7 mouse cellular contexts compared by ENCODE assay signal in genomic region chr8:123318467-123318911, GRCm38 (mm10). TPM values are rescaled to one million over a fixed set of nuclear protein-coding genes. Genes with fewer than 3 reads are reported as not detected.
A peak's percentile ranks its signal among the peaks of the same experiment; 100 is the strongest.
DNase-seq lines count a peak whose midpoint lies in the region; ATAC-seq and TF ChIP-seq lines count a peak whose summit lies in the region.

Gene Fanca (minus strand): TSS chr8:123318576.

- peak; percentile 97 for ATAC-seq in intestine, postnatal 0 days
- peak; percentile 99 for ATAC-seq in midbrain, embryonic 12.5 days (ENCODE audit: low FRiP score, low read depth)

- TF ChIP-seq CTCF in intestine, postnatal 0 days (IDR thresholded peaks at IDR 0.05; ENCODE audit: low read depth) = peak; percentile 57
- TF ChIP-seq CTCF in small intestine, adult 2 months (IDR thresholded peaks at IDR 0.05; ENCODE audit: extremely low read depth, insufficient read length, insufficient replicate concordance, low read depth, low read length) = peak; percentile 48; the same call in 1 of the 2 replicates

- TF ChIP-seq POLR2A in small intestine, adult 2 months (IDR thresholded peaks at IDR 0.05; ENCODE audit: low read depth, low read length) = peak; percentile 74; the same call in 1 of the 2 replicates

- H3K4me2 ChIP-seq in intestine, postnatal 0 days (replicated peaks; ENCODE audit: low read depth) = peak within 1 kb of the TSS; percentile 90
- H3K4me2 ChIP-seq in midbrain, embryonic 12.5 days (replicated peaks) = peak within 1 kb of the TSS; percentile 76

- no peaks in the 10 kb centered on the region for H3K9me3 ChIP-seq in embryonic facial prominence, embryonic 10.5 days
- no peaks in the 10 kb centered on the region for H3K9me3 ChIP-seq in intestine, postnatal 0 days (ENCODE audit: control insufficient read depth)
- H3K9me3 ChIP-seq in midbrain, embryonic 12.5 days = no peaks in the 10 kb centered on the region

- peaks cover 20% of the 10 kb centered on the region for H3K4me1 ChIP-seq in embryonic facial prominence, embryonic 10.5 days
- H3K4me1 ChIP-seq in intestine, postnatal 0 days (replicated peaks; ENCODE audit: control insufficient read depth, insufficient read depth, low read length) = no peaks in the 10 kb centered on the region
- H3K4me1 ChIP-seq in midbrain, embryonic 12.5 days = peaks cover 16% of the 10 kb centered on the region
- H3K4me1 ChIP-seq in small intestine, adult 2 months (ENCODE audit: control insufficient read depth, insufficient read depth, insufficient read length, low read length) = no peaks in the 10 kb centered on the region

- H3K36me3 ChIP-seq in embryonic facial prominence, embryonic 10.5 days (replicated peaks) = peaks cover 17% of the 10 kb centered on the region
- no peaks in the 10 kb centered on the region for H3K36me3 ChIP-seq in intestine, postnatal 0 days (ENCODE audit: control insufficient read depth, insufficient read depth)
- no peaks in the 10 kb centered on the region for H3K36me3 ChIP-seq in midbrain, embryonic 12.5 days
- no peaks in the 10 kb centered on the region for H3K36me3 ChIP-seq in small intestine, adult 2 months (ENCODE audit: control insufficient read depth, insufficient read depth, low read length)

- H3K27me3 ChIP-seq in embryonic facial prominence, embryonic 10.5 days (replicated peaks; ENCODE audit: low read depth, poor library complexity, severe bottlenecking) = no peaks in the 10 kb centered on the region
- no peaks in the 10 kb centered on the region for H3K27me3 ChIP-seq in intestine, postnatal 0 days (replicated peaks; ENCODE audit: control insufficient read depth, insufficient read depth, low read length)
- H3K27me3 ChIP-seq in midbrain, embryonic 12.5 days = no peaks in the 10 kb centered on the region
- no peaks in the 10 kb centered on the region for H3K27me3 ChIP-seq in small intestine, adult 2 months (ENCODE audit: control insufficient read depth, insufficient read depth, low read length)

- H3K9ac ChIP-seq in intestine, postnatal 0 days (ENCODE audit: low read depth, low read length) = peak within 1 kb of the TSS; percentile 53
- peak within 1 kb of the TSS; percentile 63 for H3K9ac ChIP-seq in midbrain, embryonic 12.5 days (replicated peaks)

- H3K27ac ChIP-seq in embryonic facial prominence, embryonic 10.5 days (replicated peaks) = peak within 1 kb of the TSS; percentile 82
- peak within 1 kb of the TSS; percentile 46; the same call in 1 of the 2 replicates for H3K27ac ChIP-seq in intestine, postnatal 0 days (ENCODE audit: low read depth, low read length)
- H3K27ac ChIP-seq in midbrain, embryonic 12.5 days (replicated peaks) = 0 out of 2 replicates have a peak within 1 kb of the TSS, but pooled peaks have one; percentile 22
- H3K27ac ChIP-seq in small intestine, adult 2 months (ENCODE audit: insufficient read depth, low read depth, low read length) = peak within 1 kb of the TSS; percentile 5; the same call in 1 of the 2 replicates

- H3K4me3 ChIP-seq in embryonic facial prominence, embryonic 10.5 days = peak within 1 kb of the TSS; percentile 68
- H3K4me3 ChIP-seq in intestine, postnatal 0 days (ENCODE audit: low read depth, low read length) = peak within 1 kb of the TSS; percentile 64
- H3K4me3 ChIP-seq in midbrain, embryonic 12.5 days = peak within 1 kb of the TSS; percentile 51
- peak within 1 kb of the TSS; percentile 67 for H3K4me3 ChIP-seq in small intestine, adult 2 months (ENCODE audit: low read depth, low read length)

- WGBS in embryonic facial prominence, embryonic 10.5 days = under 1% methylated on average over 24 of the region's 24 CpGs
- under 1% methylated on average over 24 of the region's 24 CpGs for WGBS in intestine, postnatal 0 days
- WGBS in midbrain, embryonic 12.5 days = 2% methylated on average over 24 of the region's 24 CpGs
- WGBS in small intestine, adult 2 months = under 1% methylated on average over 24 of the region's 24 CpGs

- intact Hi-C loops in left cerebral cortex, postnatal 4 days (cut with DNase I) = no loop called here

- peak; percentile 97 for DNase-seq in adrenal gland, postnatal 10 days
- DNase-seq in embryonic facial prominence, embryonic 10.5 days (ENCODE audit: low spot score) = peak; percentile 98
- peak; percentile 38 for DNase-seq in gonadal fat pad, adult 2 months (ENCODE audit: low read depth)
- peak; percentile 96 for DNase-seq in left cerebral cortex, postnatal 4 days

RNA-seq across cellular contexts. Expression of gene Fanca, which starts in this region (rescaled TPM):
- 10 to 100 TPM in 1 of 2 experiments, 1 to 10 TPM in 1; 7.7 to 10.6 TPM for total RNA-seq in adrenal gland, postnatal 10 days (2021)
- 49.4 and 52.3 TPM in 2 replicates for polyA plus RNA-seq in embryonic facial prominence, embryonic 10.5 days (2016; fragmentation: Nextera tagmentation; extraction: Ambion mirVana)
- polyA plus RNA-seq in gonadal fat pad, adult 2 months (2012; rRNA removed) = 81.8 and 123 TPM in 2 replicates
- 5.3 and 7.8 TPM in 2 replicates for polyA plus RNA-seq in intestine, postnatal 0 days (2015; fragmentation: Nextera tagmentation; extraction: Ambion mirVana)
- total RNA-seq in left cerebral cortex, postnatal 4 days (2021) = 10 to 100 TPM in 1 of 2 experiments, 1 to 10 TPM in 1; 9.1 to 10.7 TPM
- polyA plus RNA-seq in midbrain, embryonic 12.5 days (2016; fragmentation: Nextera tagmentation; extraction: Ambion mirVana) = 29.6 and 31.6 TPM in 2 replicates
- 10.9 and 14.1 TPM in 2 replicates for polyA plus RNA-seq in small intestine, adult 2 months (2012; rRNA removed)

Comparison
In these comparisons a context has a peak if more than half of its experiments do, and no peak if none do; other contexts are left out.
1. Peak in every context shown above with its lines: DNase-seq, ATAC-seq, H3K4me3 ChIP-seq and H3K27ac ChIP-seq.
2. DNase-seq: peak in every context shown above with its lines; median percentile 98 in embryonic facial prominence, embryonic 10.5 days; 97 in adrenal gland, postnatal 10 days; 96 in left cerebral cortex, postnatal 4 days; 38 in gonadal fat pad, adult 2 months.
3. H3K27ac ChIP-seq: peak in every context shown above with its lines; median percentile 82 in embryonic facial prominence, embryonic 10.5 days; 46 in intestine, postnatal 0 days; 22 in midbrain, embryonic 12.5 days; 5 in small intestine, adult 2 months.